Mouse (Mus musculus): ENCODE results near the gene Gm9817. TPM values are rescaled to one million over a fixed set of nuclear protein-coding genes. Genes with fewer than 3 reads are reported as not detected.
"Not testable (repeated sequence)": the region's sequence is repeated elsewhere in the genome, so short reads cannot be mapped to it uniquely, and the experiment has no call there.

Gene Gm9817
- 0.08 TPM in 1 of 2 replicates, not detected in the other for polyA plus RNA-seq (2015; fragmentation: Nextera tagmentation; extraction: Ambion mirVana)

GRCm38 (mm10) chr13:45078392-45078791 lies at the start of gene Gm9817:
TSS of gene Gm9817 (plus strand) at chr13:45078692.
- WGBS = 52% methylated on average over 16 of the region's 16 CpGs
- H3K36me3 ChIP-seq (replicated peaks); ATAC-seq (replicated peaks); H3K4me3 ChIP-seq; H3K9me3 ChIP-seq; H3K9ac ChIP-seq; H3K4me2 ChIP-seq; H3K27ac ChIP-seq; H3K4me1 ChIP-seq; H3K27me3 ChIP-seq (replicated peaks): not testable (repeated sequence)

DNA sequence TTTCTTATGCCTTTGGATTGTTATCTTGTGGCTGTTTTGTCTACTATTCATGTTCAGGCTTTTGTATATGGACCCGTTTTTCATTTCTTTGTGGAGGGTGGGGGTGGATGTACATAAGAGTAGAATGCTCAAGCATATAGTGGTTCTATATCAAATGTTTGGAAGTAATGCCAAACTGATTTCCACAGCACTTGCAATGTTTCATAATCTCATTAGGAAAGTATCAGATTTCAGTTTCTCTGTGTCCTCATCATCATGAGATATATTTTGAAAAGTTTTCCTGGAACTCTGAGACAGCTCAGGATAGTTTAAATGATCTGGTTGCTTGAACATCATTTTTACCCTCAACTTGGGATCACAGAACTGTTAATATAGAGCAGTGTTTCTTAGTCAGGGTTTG lies 48.7 kb upstream of the Gm9817 start:
- H3K36me3 ChIP-seq (replicated peaks) = no peaks in the 10 kb centered on the region
- H3K9me3 ChIP-seq = no peaks in the 10 kb centered on the region
- H3K4me1 ChIP-seq = no peaks in the 10 kb centered on the region
- H3K27me3 ChIP-seq (replicated peaks) = no peaks in the 10 kb centered on the region
- 76% methylated on average over 1 of the region's 1 CpGs for WGBS
- H3K4me2 ChIP-seq = no peak overlapping the region
- H3K4me3 ChIP-seq = no peak overlapping the region
- no peak for ATAC-seq (replicated peaks)
- no peak overlapping the region for H3K9ac ChIP-seq
- H3K27ac ChIP-seq = no peak overlapping the region

GRCm38 (mm10) chr13:45030830-45031229 lies 47.7 kb upstream of the Gm9817 start:
- Histone ChIP-seq H3K27me3 (replicated peaks) (no peaks in the 10 kb centered on the region), H3K27ac (no peak overlapping the region), H3K4me2 (no peak overlapping the region), H3K9ac (no peak overlapping the region), H3K4me3 (no peak overlapping the region), H3K4me1 (no peaks in the 10 kb centered on the region), H3K9me3 (no peaks in the 10 kb centered on the region), H3K36me3 (replicated peaks) (no peaks in the 10 kb centered on the region)
- ATAC-seq (replicated peaks) = peak; percentile 66; the same call in 1 of the 2 replicates
- WGBS = 11% methylated on average over 12 of the region's 12 CpGs

- H3K9me3 ChIP-seq = no peaks in the 10 kb centered on the region
- no peaks in the 10 kb centered on the region for H3K4me1 ChIP-seq
- H3K9ac ChIP-seq = no peak overlapping the region
- H3K27ac ChIP-seq = no peak overlapping the region
- no peak overlapping the region for H3K4me3 ChIP-seq
- no peaks in the 10 kb centered on the region for H3K27me3 ChIP-seq (replicated peaks)
- H3K36me3 ChIP-seq (replicated peaks) = no peaks in the 10 kb centered on the region
- 69% methylated on average over 10 of the region's 10 CpGs for WGBS
- ATAC-seq (replicated peaks) = no peak
- H3K4me2 ChIP-seq = no peak overlapping the region
These were observed 47.2 kb upstream of the Gm9817 start for GRCm38 (mm10) chr13:45031314-45031713.

DNA sequence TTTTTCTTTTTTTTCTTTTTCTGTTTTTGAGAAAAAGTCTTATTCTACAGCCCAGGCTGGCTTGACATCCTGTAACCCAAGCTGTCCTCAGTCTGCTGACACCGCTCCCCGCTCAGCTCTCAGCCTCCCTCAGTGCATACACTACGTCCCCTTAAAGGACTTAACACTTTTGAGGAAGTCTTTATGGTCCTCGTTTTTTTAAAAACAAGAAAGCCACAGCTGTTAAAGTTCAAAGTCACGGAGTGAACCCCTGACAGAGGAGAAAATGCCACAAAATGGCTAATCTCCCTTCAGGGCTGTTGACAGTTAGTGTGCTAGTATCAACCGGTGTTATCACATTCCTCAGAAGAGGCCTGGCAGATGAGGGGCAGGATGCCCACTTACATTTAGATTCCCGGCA lies 46.7 kb upstream of the Gm9817 start:
- H3K4me3 ChIP-seq = no peak overlapping the region
- H3K9ac ChIP-seq = no peak overlapping the region
- H3K4me2 ChIP-seq = no peak overlapping the region
- ATAC-seq (replicated peaks) = no peak
- no peak overlapping the region for H3K27ac ChIP-seq
- WGBS = 80% methylated on average over 7 of the region's 7 CpGs
- no peaks in the 10 kb centered on the region for H3K27me3 ChIP-seq (replicated peaks)
- H3K36me3 ChIP-seq (replicated peaks) = no peaks in the 10 kb centered on the region
- H3K4me1 ChIP-seq = no peaks in the 10 kb centered on the region
- no peaks in the 10 kb centered on the region for H3K9me3 ChIP-seq

- 87% methylated on average over 4 of the region's 4 CpGs for WGBS
- Histone ChIP-seq H3K36me3 (replicated peaks) (no peaks in the 10 kb centered on the region), H3K4me3 (no peak overlapping the region), H3K27me3 (replicated peaks) (no peaks in the 10 kb centered on the region), H3K9me3 (no peaks in the 10 kb centered on the region), H3K9ac (no peak overlapping the region), H3K27ac (no peak overlapping the region), H3K4me1 (no peaks in the 10 kb centered on the region), H3K4me2 (no peak overlapping the region)
- no peak for ATAC-seq (replicated peaks)
These were observed 46.0 kb upstream of the Gm9817 start for GRCm38 (mm10) chr13:45032484-45032883.

- no peaks in the 10 kb centered on the region for H3K4me1 ChIP-seq
- 93% methylated on average over 10 of the region's 10 CpGs for WGBS
- no peak overlapping the region for H3K4me2 ChIP-seq
- no peaks in the 10 kb centered on the region for H3K9me3 ChIP-seq
- no peaks in the 10 kb centered on the region for H3K27me3 ChIP-seq (replicated peaks)
- ATAC-seq (replicated peaks) = no peak
- no peak overlapping the region for H3K9ac ChIP-seq
- H3K4me3 ChIP-seq = no peak overlapping the region
- no peak overlapping the region for H3K27ac ChIP-seq
- H3K36me3 ChIP-seq (replicated peaks) = no peaks in the 10 kb centered on the region
These were observed 45.1 kb upstream of the Gm9817 start for GRCm38 (mm10) chr13:45033360-45033759.

- Histone ChIP-seq H3K4me1 (no peaks in the 10 kb centered on the region), H3K9ac (no peak overlapping the region), H3K9me3 (no peaks in the 10 kb centered on the region), H3K36me3 (replicated peaks) (no peaks in the 10 kb centered on the region), H3K4me3 (no peak overlapping the region), H3K4me2 (no peak overlapping the region), H3K27ac (no peak overlapping the region), H3K27me3 (replicated peaks) (no peaks in the 10 kb centered on the region)
- no peak for ATAC-seq (replicated peaks)
- WGBS = 84% methylated on average over 7 of the region's 7 CpGs
These were observed 43.7 kb upstream of the Gm9817 start for GRCm38 (mm10) chr13:45034759-45035158.

GRCm38 (mm10) chr13:45036417-45036816 lies 42.1 kb upstream of the Gm9817 start:
- WGBS = 84% methylated on average over 4 of the region's 4 CpGs
- Histone ChIP-seq H3K27ac (no peak overlapping the region), H3K4me2 (no peak overlapping the region), H3K4me1 (no peaks in the 10 kb centered on the region), H3K36me3 (replicated peaks) (no peaks in the 10 kb centered on the region), H3K4me3 (no peak overlapping the region), H3K27me3 (replicated peaks) (no peaks in the 10 kb centered on the region), H3K9me3 (no peaks in the 10 kb centered on the region), H3K9ac (no peak overlapping the region)
- no peak for ATAC-seq (replicated peaks)

GRCm38 (mm10) chr13:45040195-45040594 lies 38.3 kb upstream of the Gm9817 start:
- no peak overlapping the region for H3K4me2 ChIP-seq
- no peaks in the 10 kb centered on the region for H3K27me3 ChIP-seq (replicated peaks)
- no peak overlapping the region for H3K27ac ChIP-seq
- H3K4me1 ChIP-seq = no peaks in the 10 kb centered on the region
- 52% methylated on average over 4 of the region's 4 CpGs for WGBS
- H3K4me3 ChIP-seq = no peak overlapping the region
- no peak overlapping the region for H3K9ac ChIP-seq
- no peaks in the 10 kb centered on the region for H3K36me3 ChIP-seq (replicated peaks)
- ATAC-seq (replicated peaks) = no peak
- H3K9me3 ChIP-seq = no peaks in the 10 kb centered on the region

DNA sequence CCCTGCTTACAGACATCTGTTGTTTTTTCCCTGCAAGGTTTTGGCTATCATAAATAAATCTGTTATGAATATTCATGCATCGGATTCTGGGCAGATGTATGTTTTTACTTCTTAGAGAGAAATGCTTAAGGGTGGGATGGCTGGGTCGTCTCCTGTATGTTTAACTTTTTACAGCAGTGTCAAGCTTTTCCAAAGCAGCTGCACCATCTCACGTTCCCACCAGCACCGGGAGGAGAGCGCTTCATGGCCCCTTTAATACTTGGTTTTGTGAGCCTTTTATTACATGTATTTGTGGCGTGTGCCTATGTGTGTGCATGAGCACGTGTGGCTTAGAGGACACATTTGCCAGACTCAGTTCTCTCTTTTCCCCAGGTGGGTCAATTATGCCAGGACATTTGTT lies 37.8 kb upstream of the Gm9817 start:
- H3K27ac ChIP-seq = no peak overlapping the region
- H3K4me1 ChIP-seq = no peaks in the 10 kb centered on the region
- H3K9ac ChIP-seq = no peak overlapping the region
- H3K9me3 ChIP-seq = no peaks in the 10 kb centered on the region
- no peaks in the 10 kb centered on the region for H3K36me3 ChIP-seq (replicated peaks)
- WGBS = 83% methylated on average over 7 of the region's 7 CpGs
- no peaks in the 10 kb centered on the region for H3K27me3 ChIP-seq (replicated peaks)
- no peak for ATAC-seq (replicated peaks)
- no peak overlapping the region for H3K4me2 ChIP-seq
- no peak overlapping the region for H3K4me3 ChIP-seq

GRCm38 (mm10) chr13:45043466-45043865 lies 35.0 kb upstream of the Gm9817 start:
- Histone ChIP-seq H3K9ac (no peak overlapping the region), H3K4me1 (no peaks in the 10 kb centered on the region), H3K36me3 (replicated peaks) (no peaks in the 10 kb centered on the region), H3K9me3 (no peaks in the 10 kb centered on the region), H3K4me2 (no peak overlapping the region), H3K27ac (no peak overlapping the region), H3K27me3 (replicated peaks) (no peaks in the 10 kb centered on the region), H3K4me3 (no peak overlapping the region)
- 77% methylated on average over 3 of the region's 3 CpGs for WGBS
- no peak for ATAC-seq (replicated peaks)

- Histone ChIP-seq H3K4me1 (no peaks in the 10 kb centered on the region), H3K36me3 (replicated peaks) (no peaks in the 10 kb centered on the region), H3K9me3 (no peaks in the 10 kb centered on the region), H3K27me3 (replicated peaks) (no peaks in the 10 kb centered on the region), H3K4me3 (no peak overlapping the region), H3K9ac (no peak overlapping the region), H3K27ac (no peak overlapping the region), H3K4me2 (no peak overlapping the region)
- WGBS = 66% methylated on average over 7 of the region's 7 CpGs
- ATAC-seq (replicated peaks) = no peak
These were observed 29.1 kb upstream of the Gm9817 start for GRCm38 (mm10) chr13:45049261-45050020.
